Comparison of ENCODE assay signal across 12 mouse cellular contexts in genomic region chr8:80908262-80908907, GRCm38 (mm10). TPM values are rescaled to one million over a fixed set of nuclear protein-coding genes. Genes with fewer than 3 reads are reported as not detected.
DNase-seq lines count a peak whose midpoint lies in the region; ATAC-seq lines count a peak whose summit lies in the region.
"Had no signal": no experiment of that assay in that cellular context is flagged by ENCODE, and none has a peak within 500 bp of the region (broad histone marks: within the 10 kb centered on the region; RNA-seq: fewer than 3 reads in every experiment).

No protein-coding gene starts in this region.

- no peaks in the 10 kb centered on the region for H3K27me3 ChIP-seq in lung, embryonic 15.5 days
- no peaks in the 10 kb centered on the region for H3K27me3 ChIP-seq in midbrain, embryonic 10.5 days (ENCODE audit: low read depth, poor library complexity, severe bottlenecking)
- no peaks in the 10 kb centered on the region for H3K27me3 ChIP-seq in hindbrain, embryonic 10.5 days (ENCODE audit: insufficient read depth, poor library complexity, severe bottlenecking)
- H3K27me3 ChIP-seq: embryonic facial prominence, embryonic 13.5 days had no signal

- DNase-seq in gastrocnemius, postnatal 10 days: peak; percentile 19
- no peak for DNase-seq in gastrocnemius, adult 18-20 months (ENCODE audit: low spot score)
- DNase-seq in heart, adult 8-10 months (ENCODE audit: low spot score): peak; percentile 49
- peak; percentile 64 for DNase-seq in heart, postnatal 4 days
- DNase-seq in c-Kit-positive CD71-positive TER-119-positive erythroid progenitor cells, embryonic 14.5 days (ENCODE audit: low spot score): no peak
- no peak for DNase-seq in midbrain, embryonic 10.5 days (ENCODE audit: low spot score)
- no peak for DNase-seq in hindbrain, embryonic 10.5 days (ENCODE audit: low spot score)
- DNase-seq: right cerebral cortex, postnatal 14 days; thymus, adult 18-20 months had no signal

- H3K36me3 ChIP-seq in lung, embryonic 15.5 days: no peaks in the 10 kb centered on the region
- no peaks in the 10 kb centered on the region for H3K36me3 ChIP-seq in midbrain, embryonic 10.5 days
- no peaks in the 10 kb centered on the region for H3K36me3 ChIP-seq in hindbrain, embryonic 10.5 days
- H3K36me3 ChIP-seq: embryonic facial prominence, embryonic 13.5 days had no signal

- 22% methylated on average over 6 of the region's 6 CpGs for WGBS in lung, embryonic 15.5 days
- 81% methylated on average over 6 of the region's 6 CpGs for WGBS in midbrain, embryonic 10.5 days
- WGBS in hindbrain, embryonic 10.5 days: 77% methylated on average over 6 of the region's 6 CpGs

- peak; percentile 36; the same call in 1 of the 2 replicates for ATAC-seq in lung, embryonic 15.5 days (ENCODE audit: borderline replicate concordance, extremely low read depth, low FRiP score, low TSS enrichment)
- ATAC-seq: CD4-positive, CD25-positive, alpha-beta regulatory T cell, adult 4 months had no signal

- H3K9ac ChIP-seq in lung, embryonic 15.5 days: no peak overlapping the region
- H3K9ac ChIP-seq: embryonic facial prominence, embryonic 13.5 days had no signal

- H3K27ac ChIP-seq in lung, embryonic 15.5 days: peak overlapping the region; percentile 55
- H3K27ac ChIP-seq in midbrain, embryonic 10.5 days (replicated peaks): no peak overlapping the region
- no peak overlapping the region for H3K27ac ChIP-seq in hindbrain, embryonic 10.5 days
- H3K27ac ChIP-seq: embryonic facial prominence, embryonic 13.5 days had no signal

- no peak overlapping the region; the same call in 1 of the 2 replicates for H3K4me2 ChIP-seq in lung, embryonic 15.5 days
- H3K4me2 ChIP-seq: embryonic facial prominence, embryonic 13.5 days had no signal

- peaks cover 12% of the 10 kb centered on the region for H3K4me1 ChIP-seq in lung, embryonic 15.5 days
- H3K4me1 ChIP-seq in midbrain, embryonic 10.5 days: peaks cover 3% of the 10 kb centered on the region; the same call in 1 of the 2 replicates
- no peaks in the 10 kb centered on the region for H3K4me1 ChIP-seq in hindbrain, embryonic 10.5 days (replicated peaks)

- H3K4me3 ChIP-seq in lung, embryonic 15.5 days: no peak overlapping the region
- no peak overlapping the region for H3K4me3 ChIP-seq in midbrain, embryonic 10.5 days
- no peak overlapping the region for H3K4me3 ChIP-seq in hindbrain, embryonic 10.5 days
- H3K4me3 ChIP-seq: embryonic facial prominence, embryonic 13.5 days had no signal

- H3K9me3 ChIP-seq in lung, embryonic 15.5 days: no peaks in the 10 kb centered on the region
- H3K9me3 ChIP-seq in midbrain, embryonic 10.5 days (replicated peaks): no peaks in the 10 kb centered on the region
- 0 out of 2 replicates have a peak, but pooled peaks cover 2% of the 10 kb centered on the region for H3K9me3 ChIP-seq in hindbrain, embryonic 10.5 days
- H3K9me3 ChIP-seq: embryonic facial prominence, embryonic 13.5 days had no signal

RNA-seq across cellular contexts. Expression of gene Gab1, which starts 28.1 kb away (rescaled TPM):
- total RNA-seq in gastrocnemius, postnatal 10 days (2021): 10 to 100 TPM; 20.0 to 23.0 TPM
- total RNA-seq in gastrocnemius, adult 18-20 months (2021): 10 to 100 TPM; 10.6 to 11.9 TPM
- total RNA-seq in heart, adult 8-10 months (2022): 10 to 100 TPM; 33.6 to 43.1 (median 40.6) TPM
- total RNA-seq in heart, postnatal 4 days (2021): 10 to 100 TPM; 52.2 to 58.7 TPM
- 20.2 and 22.2 TPM in 2 replicates for polyA plus RNA-seq in lung, embryonic 15.5 days (2015; fragmentation: Nextera tagmentation; extraction: Ambion mirVana)
- 12.9 and 13.0 TPM in 2 replicates for polyA plus RNA-seq in midbrain, embryonic 10.5 days (2016; fragmentation: Nextera tagmentation; extraction: Ambion mirVana)
- polyA plus RNA-seq in hindbrain, embryonic 10.5 days (2016; fragmentation: Nextera tagmentation; extraction: Ambion mirVana): 14.5 and 15.8 TPM in 2 replicates
- polyA plus RNA-seq: CD4-positive, CD25-positive, alpha-beta regulatory T cell, adult 4 months had no signal

Comparison
In these comparisons a context has a peak if more than half of its experiments do, and no peak if none do; other contexts are left out.
1. DNase-seq: peak in gastrocnemius, postnatal 10 days (single experiment), heart, adult 8-10 months (single experiment) and heart, postnatal 4 days (single experiment); none in gastrocnemius, adult 18-20 months (single experiment), c-Kit-positive CD71-positive TER-119-positive erythroid progenitor cells, embryonic 14.5 days (single experiment), midbrain, embryonic 10.5 days (single experiment) and hindbrain, embryonic 10.5 days (single experiment).